Mouse (Mus musculus) lung, embryonic 14.5 days (tissue): ENCODE data around the gene Zfp184. TPM values are rescaled to one million over a fixed set of nuclear protein-coding genes. Genes with fewer than 3 reads are reported as not detected.
"Not testable (repeated sequence)": the region's sequence is repeated elsewhere in the genome, so short reads cannot be mapped to it uniquely, and the experiment has no call there.

Source experiments
- ATAC-seq: fragments of 200-750 bp; cut with Nextera tagmentation; 2 replicates; pipeline ENCODE4 v1.8.0; 2017; ENCODE audit warnings: mild to moderate bottlenecking, moderate TSS enrichment, moderate library complexity; ENCODE audit not compliant: insufficient read depth
- DNase-seq: peaks from one replicate; pipeline ENCODE4 v3.0.0-alpha.2; 2015
- H3K27ac ChIP-seq: fragments of 300-500 bp; sonication (generic); 2 replicates; pipeline ENCODE4 v1.5.1; 2014; ENCODE audit warnings: low read depth, mild to moderate bottlenecking, moderate library complexity
- H3K27me3 ChIP-seq: fragments of 300-500 bp; sonication (generic); 2 replicates; pipeline ENCODE4 v1.6.1; 2014; ENCODE audit warnings: low read length, control low read depth; ENCODE audit not compliant: insufficient read depth
- H3K36me3 ChIP-seq: fragments of 300-500 bp; sonication (generic); 2 replicates; pipeline ENCODE4 v1.6.1; 2014; ENCODE audit warnings: control low read depth; ENCODE audit not compliant: insufficient read depth
- H3K4me1 ChIP-seq: fragments of 300-500 bp; sonication (generic); 2 replicates; pipeline ENCODE4 v1.6.1; 2014; ENCODE audit warnings: antibody characterized with exemption, control low read depth; ENCODE audit not compliant: insufficient read depth
- H3K4me2 ChIP-seq: fragments of 300-500 bp; sonication (generic); 2 replicates; pipeline ENCODE4 v1.6.1; 2014; ENCODE audit warnings: mild to moderate bottlenecking
- H3K4me3 ChIP-seq: fragments of 300-500 bp; sonication (generic); 2 replicates; pipeline ENCODE4 v1.5.1; 2014; ENCODE audit warnings: low read depth, low read length
- H3K9ac ChIP-seq: fragments of 300-500 bp; sonication (generic); 2 replicates; pipeline ENCODE4 v1.6.1; 2014
- H3K9me3 ChIP-seq: fragments of 300-500 bp; sonication (generic); 2 replicates; pipeline ENCODE4 v1.6.1; 2016; ENCODE audit warnings: low read depth, low read length, control low read depth
- CTCF ChIP-seq: IDR thresholded peaks from 2 replicates; pipeline ENCODE4 v1.5.1; 2016; ENCODE audit warnings: antibody characterized with exemption, low read depth
- WGBS: fragments of 180-500 bp; shearing (Covaris S2); extraction: QIAGEN DNeasy Blood & Tissue Kit; methylation state at CpG from one replicate; pipeline ENCODE4 v1.1.7; 2014; 5-methylcytosine and 5-hydroxymethylcytosine counted together
- polyA plus RNA-seq: library from polyadenylated mRNA; unstranded; fragments of >200 nt; fragmentation: Nextera tagmentation; extraction: Ambion mirVana; gene quantifications from 2 replicates; pipeline ENCODE4 v1.2.1, GENCODE M21; 2014

Gene Zfp184
- polyA plus RNA-seq, 1 experiment from 2014 or later = 16.0 TPM

DNA sequence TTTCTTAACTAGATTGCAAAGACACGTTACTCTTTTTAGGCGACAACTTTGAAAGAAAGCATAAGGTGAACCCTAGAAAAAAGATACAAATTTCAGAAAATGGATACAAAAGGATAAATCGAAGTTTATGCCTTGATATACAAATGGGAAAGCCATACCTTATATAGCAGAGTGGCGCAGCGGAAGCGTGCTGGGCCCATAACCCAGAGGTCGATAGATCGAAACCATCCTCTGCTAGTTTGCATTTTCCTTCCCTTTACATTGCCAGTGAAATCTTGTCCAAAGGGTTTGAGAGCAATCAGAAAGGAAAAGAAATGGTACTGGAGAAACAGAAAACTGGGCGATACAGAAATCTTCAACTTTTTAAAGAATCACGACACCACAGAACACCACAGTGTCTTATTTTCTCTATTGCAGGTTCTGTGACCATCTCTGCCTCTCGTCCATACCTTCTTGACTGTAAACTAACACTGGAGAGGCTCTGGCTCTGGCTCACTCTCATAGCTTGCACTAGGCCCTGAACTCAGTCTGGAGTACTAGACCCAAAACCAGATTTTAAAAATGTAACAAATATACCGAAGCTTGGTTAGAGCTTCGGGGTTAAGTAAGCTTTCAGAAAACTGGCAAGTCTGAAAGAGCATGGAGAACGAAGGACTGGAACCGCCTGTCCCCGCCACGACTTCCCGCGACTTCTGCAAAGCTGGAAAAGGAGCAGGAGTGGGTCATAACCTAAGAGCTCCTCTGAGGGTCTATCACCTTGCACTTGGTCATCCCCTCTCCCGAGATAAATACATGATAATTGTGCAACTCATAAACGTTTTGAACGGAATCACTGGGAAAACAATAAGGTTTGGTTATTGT, 37.7 kb upstream of the Zfp184 start:
- Histone ChIP-seq H3K27me3 (no peaks in the 10 kb centered on the region), H3K4me1 (no peaks in the 10 kb centered on the region), H3K4me3 (peak overlapping the region; percentile 21), H3K27ac (no peak overlapping the region), H3K9me3 (no peaks in the 10 kb centered on the region), H3K9ac (no peak overlapping the region), H3K4me2 (peak overlapping the region; percentile 49), H3K36me3 (no peaks in the 10 kb centered on the region)
- ATAC-seq (peak; percentile 68; the same call in 1 of the 2 replicates), DNase-seq (peak; percentile 73)
- no peak for TF ChIP-seq CTCF
- WGBS = 15% methylated on average over 22 of the region's 22 CpGs

DNA sequence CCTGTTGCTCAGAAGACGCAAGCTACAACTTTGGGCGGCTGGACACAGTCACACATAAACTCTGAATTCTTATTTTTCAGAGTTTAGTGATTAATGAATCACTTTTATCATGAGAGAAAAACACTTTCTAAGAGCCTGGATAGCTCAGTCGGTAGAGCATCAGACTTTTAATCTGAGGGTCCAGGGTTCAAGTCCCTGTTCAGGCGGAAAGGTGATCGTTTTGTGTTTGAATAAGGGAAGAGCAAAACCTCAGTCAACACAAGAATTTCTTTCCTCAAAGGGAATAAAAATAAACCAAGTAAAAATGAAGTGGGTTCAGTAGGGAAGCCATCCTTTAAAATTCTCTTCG, 37.1 kb upstream of the Zfp184 start:
- not testable (repeated sequence) for ATAC-seq, H3K36me3 ChIP-seq, H3K27ac ChIP-seq, H3K9ac ChIP-seq, H3K4me1 ChIP-seq, H3K27me3 ChIP-seq, H3K9me3 ChIP-seq
- Histone ChIP-seq H3K4me2 (peak overlapping the region; percentile 49), H3K4me3 (peak overlapping the region; percentile 21)
- peak; percentile 58 for DNase-seq
- 23% methylated on average over 6 of the region's 6 CpGs for WGBS

DNA sequence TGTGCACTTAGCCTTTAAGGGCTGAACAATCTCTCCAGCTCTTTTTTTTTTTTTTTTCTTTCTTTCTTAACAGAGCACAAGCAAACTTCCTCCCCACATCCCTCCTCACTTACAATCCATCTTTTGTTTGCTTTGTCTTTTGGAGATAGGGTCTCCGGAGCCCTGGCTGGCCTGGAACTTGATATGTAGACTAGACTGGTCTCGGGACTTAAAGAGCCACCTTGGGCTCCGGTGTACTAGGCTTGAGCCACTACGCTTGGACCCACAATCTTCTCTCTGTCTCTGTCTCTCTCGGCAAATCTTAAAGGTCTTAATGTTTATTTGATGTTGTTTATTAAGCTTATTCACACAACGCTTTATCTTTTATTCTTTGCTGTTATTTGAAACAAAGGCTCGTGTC, 34.2 kb upstream of the Zfp184 start:
- peak overlapping the region; percentile 27 for H3K4me3 ChIP-seq
- H3K36me3 ChIP-seq = no peaks in the 10 kb centered on the region
- peak overlapping the region; percentile 53 for H3K4me2 ChIP-seq
- H3K27ac ChIP-seq = no peak overlapping the region
- H3K9me3 ChIP-seq = no peaks in the 10 kb centered on the region
- DNase-seq (peak; percentile 34), ATAC-seq (0 out of 2 replicates have a peak, but pooled peaks have one; percentile 28)
- no peaks in the 10 kb centered on the region for H3K27me3 ChIP-seq
- peak overlapping the region; percentile 45; the same call in 1 of the 2 replicates for H3K9ac ChIP-seq
- no peak for TF ChIP-seq CTCF
- 4% methylated on average over 7 of the region's 7 CpGs for WGBS
- 0 out of 2 replicates have a peak, but pooled peaks cover 8% of the 10 kb centered on the region for H3K4me1 ChIP-seq

DNA sequence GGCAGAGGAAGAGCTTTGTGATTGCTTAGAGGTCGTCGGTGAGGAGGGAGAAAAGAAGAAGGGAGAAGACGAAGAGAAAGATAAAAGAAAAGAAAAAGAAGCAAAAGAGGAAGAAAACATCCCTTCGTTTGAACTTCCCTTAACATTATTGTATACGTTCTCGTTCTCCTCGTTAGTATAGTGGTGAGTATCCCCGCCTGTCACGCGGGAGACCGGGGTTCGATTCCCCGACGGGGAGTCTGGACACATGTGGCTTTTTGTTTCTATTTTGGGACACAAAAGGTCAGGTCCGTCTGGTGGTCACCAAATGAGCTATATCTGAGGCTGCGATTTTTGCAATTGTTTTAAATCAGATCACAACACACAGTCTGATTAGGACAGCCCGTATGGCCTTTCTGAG, 33.7 kb upstream of the Zfp184 start:
- H3K36me3 ChIP-seq = no peaks in the 10 kb centered on the region
- WGBS = 4% methylated on average over 17 of the region's 17 CpGs
- peak; percentile 60 for ATAC-seq
- no peak overlapping the region for H3K27ac ChIP-seq
- no peak for TF ChIP-seq CTCF
- H3K4me1 ChIP-seq = 0 out of 2 replicates have a peak, but pooled peaks cover 8% of the 10 kb centered on the region
- peak overlapping the region; percentile 45; the same call in 1 of the 2 replicates for H3K9ac ChIP-seq
- no peaks in the 10 kb centered on the region for H3K27me3 ChIP-seq
- H3K4me3 ChIP-seq = peak overlapping the region; percentile 27
- H3K9me3 ChIP-seq = no peaks in the 10 kb centered on the region
- H3K4me2 ChIP-seq = peak overlapping the region; percentile 53
- peak; percentile 86 for DNase-seq

DNA sequence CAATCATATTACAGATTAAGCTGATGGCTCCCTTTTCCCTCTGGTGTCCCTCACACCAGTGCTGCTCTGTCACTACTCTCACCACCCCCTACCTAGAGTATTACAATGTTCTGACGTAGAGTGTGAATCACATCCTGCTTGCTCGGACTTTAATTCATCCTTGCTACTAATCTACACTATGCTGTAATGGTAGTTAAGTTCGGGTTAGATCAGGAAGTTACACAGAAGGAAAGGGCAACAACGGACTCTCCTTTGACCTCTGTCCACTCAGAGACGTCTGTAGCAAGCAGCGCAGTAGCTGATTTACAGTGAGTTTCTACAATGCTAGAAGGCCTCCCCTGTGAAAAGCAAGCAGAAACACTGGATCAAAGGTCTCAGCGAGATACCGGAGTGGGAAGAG, 31.0 kb upstream of the Zfp184 start:
- DNase-seq (peak; percentile 18), ATAC-seq (no peak)
- H3K27ac ChIP-seq = no peak overlapping the region
- H3K9me3 ChIP-seq = no peaks in the 10 kb centered on the region
- WGBS = 14% methylated on average over 8 of the region's 8 CpGs
- peak overlapping the region; percentile 30 for H3K4me3 ChIP-seq
- H3K9ac ChIP-seq = peak overlapping the region; percentile 21
- H3K4me2 ChIP-seq = peak overlapping the region; percentile 54
- H3K4me1 ChIP-seq = 0 out of 2 replicates have a peak, but pooled peaks cover 11% of the 10 kb centered on the region
- peaks cover 6% of the 10 kb centered on the region; the same call in 1 of the 2 replicates for H3K27me3 ChIP-seq
- H3K36me3 ChIP-seq = no peaks in the 10 kb centered on the region
- TF ChIP-seq CTCF = no peak

DNA sequence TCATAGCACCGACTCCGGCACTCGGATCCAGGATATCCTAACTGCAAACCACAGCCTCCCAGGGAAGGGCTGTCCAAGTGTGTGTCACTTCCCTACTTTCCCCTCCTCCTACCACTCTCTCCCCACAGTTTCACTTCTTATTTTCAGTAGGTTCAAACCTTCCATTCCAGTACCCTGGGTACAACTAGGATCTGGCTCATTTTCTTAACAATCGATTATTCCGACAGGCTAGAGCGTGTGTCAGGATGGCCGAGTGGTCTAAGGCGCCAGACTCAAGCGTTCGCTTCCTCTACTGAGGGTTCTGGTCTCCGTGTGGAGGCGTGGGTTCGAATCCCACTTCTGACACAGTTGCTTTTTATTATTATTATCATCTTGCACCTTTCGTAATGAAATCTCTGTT, 30.3 kb upstream of the Zfp184 start:
- no peak overlapping the region for H3K27ac ChIP-seq
- H3K36me3 ChIP-seq = no peaks in the 10 kb centered on the region
- peak overlapping the region; percentile 30 for H3K4me3 ChIP-seq
- no peak for TF ChIP-seq CTCF
- peak overlapping the region; percentile 21; the same call in 1 of the 2 replicates for H3K9ac ChIP-seq
- ATAC-seq (peak; percentile 59), DNase-seq (peak; percentile 89)
- peaks cover 6% of the 10 kb centered on the region; the same call in 1 of the 2 replicates for H3K27me3 ChIP-seq
- H3K9me3 ChIP-seq = no peaks in the 10 kb centered on the region
- 6% methylated on average over 14 of the region's 14 CpGs for WGBS
- peak overlapping the region; percentile 54 for H3K4me2 ChIP-seq
- H3K4me1 ChIP-seq = 0 out of 2 replicates have a peak, but pooled peaks cover 11% of the 10 kb centered on the region

DNA sequence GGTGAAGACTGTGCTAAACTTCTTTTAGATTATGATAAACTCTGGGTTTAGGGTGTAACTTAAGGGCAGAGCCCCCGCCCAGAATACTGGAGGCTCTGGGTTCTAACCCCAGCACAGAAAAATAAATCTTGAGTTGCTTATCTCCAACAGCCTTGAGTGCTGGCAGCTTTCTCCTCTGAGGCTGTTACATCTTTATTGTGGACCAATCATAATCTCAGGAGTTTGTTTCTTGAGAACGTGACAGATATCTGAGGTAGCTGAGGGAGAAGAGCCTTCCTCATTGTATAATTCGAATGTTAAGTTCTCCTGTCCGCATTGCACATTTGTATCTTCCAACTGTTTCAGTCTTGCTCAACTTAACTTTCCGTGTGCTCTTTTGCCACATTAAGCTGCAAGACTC, 29.4 kb upstream of the Zfp184 start:
- no peak for TF ChIP-seq CTCF
- H3K4me2 ChIP-seq = no peak overlapping the region
- no peak overlapping the region for H3K27ac ChIP-seq
- no peak for DNase-seq
- H3K9ac ChIP-seq = no peak overlapping the region
- ATAC-seq = no peak
- H3K9me3 ChIP-seq = no peaks in the 10 kb centered on the region
- H3K4me3 ChIP-seq = no peak overlapping the region
- peaks cover 6% of the 10 kb centered on the region; the same call in 1 of the 2 replicates for H3K27me3 ChIP-seq
- no peaks in the 10 kb centered on the region for H3K36me3 ChIP-seq
- H3K4me1 ChIP-seq = 0 out of 2 replicates have a peak, but pooled peaks cover 11% of the 10 kb centered on the region
- WGBS = 48% methylated on average over 5 of the region's 5 CpGs
